In the genomic region with DNA sequence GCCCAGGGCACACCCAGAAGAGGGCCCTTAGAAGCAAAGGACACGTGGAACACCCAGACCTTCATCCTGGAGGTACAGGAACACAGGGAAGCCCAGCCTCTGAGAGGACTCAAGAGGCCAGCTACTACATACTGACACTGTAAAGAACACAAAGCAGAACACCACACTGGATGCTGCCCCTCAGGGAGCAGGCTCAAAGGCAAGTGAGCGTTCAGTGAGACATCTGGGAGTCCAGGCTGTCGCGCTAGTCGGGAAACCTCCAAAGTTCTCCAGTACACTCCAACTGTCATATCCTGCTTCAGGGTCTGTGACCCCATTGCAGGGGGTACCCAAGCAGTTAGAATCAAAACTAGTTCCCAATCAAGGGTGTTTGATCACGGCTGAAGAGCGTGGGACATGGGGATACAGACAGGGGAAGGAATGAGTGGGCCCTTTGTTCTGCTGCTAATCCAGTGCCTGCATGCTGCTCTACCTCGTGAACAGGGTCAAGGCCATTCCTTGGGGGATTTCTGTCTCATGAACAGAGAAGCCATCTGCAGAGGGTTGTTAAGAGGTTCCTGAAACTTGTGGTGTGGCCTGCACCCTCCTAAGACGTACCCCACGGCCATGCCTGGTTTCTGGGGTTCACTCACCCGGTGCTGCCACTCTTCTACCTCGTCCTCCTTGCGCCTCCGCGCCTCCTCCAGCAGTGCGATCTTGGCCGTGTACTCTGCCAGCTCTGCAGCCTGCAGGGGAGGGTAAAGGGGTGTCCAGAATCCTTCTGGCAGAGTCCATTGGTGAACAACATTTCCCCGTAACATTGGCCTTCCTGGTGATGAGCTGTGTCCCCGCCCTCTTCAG, we compare ENCODE assay signal across 14 mouse cellular contexts. TPM values are rescaled to one million over a fixed set of nuclear protein-coding genes. Genes with fewer than 3 reads are reported as not detected.
DNase-seq lines count a peak whose midpoint lies in the region; ATAC-seq lines count a peak whose summit lies in the region.
"Had no signal": no experiment of that assay in that cellular context is flagged by ENCODE, and none has a peak within 500 bp of the region (broad histone marks: within the 10 kb centered on the region; RNA-seq: fewer than 3 reads in every experiment).

No protein-coding gene starts in this region.

- H3K27ac ChIP-seq in intestine, embryonic 14.5 days (ENCODE audit: low read depth), result no peak overlapping the region
- H3K27ac ChIP-seq in intestine, embryonic 16.5 days (ENCODE audit: low read length), result no peak overlapping the region
- H3K27ac ChIP-seq in embryonic facial prominence, embryonic 12.5 days, result peak overlapping the region; percentile 63; the same call in 1 of the 2 replicates
- H3K27ac ChIP-seq in hindbrain, embryonic 16.5 days (ENCODE audit: low read depth, low read length), result peak overlapping the region; percentile 44
- H3K27ac ChIP-seq: macrophage; neural tube, embryonic 12.5 days had no signal

- peak; percentile 49 for DNase-seq in intestine, embryonic 14.5 days (ENCODE audit: low spot score)
- peak; percentile 69 for DNase-seq in retina, postnatal 1 day
- DNase-seq in retina, embryonic 14.5 days (ENCODE audit: low spot score), result no peak
- DNase-seq in left cerebral cortex, adult 8-10 months (ENCODE audit: low spot score in 2 of 2), result no peak
- no peak for DNase-seq in gastrocnemius, postnatal 36 days
- DNase-seq: adrenal gland, postnatal 36 days; cerebellum, adult 11-12 months; kidney, adult 2 months had no signal

- no peaks in the 10 kb centered on the region for H3K27me3 ChIP-seq in intestine, embryonic 14.5 days (replicated peaks; ENCODE audit: control insufficient read depth, insufficient read depth, low read length)
- H3K27me3 ChIP-seq in intestine, embryonic 16.5 days (replicated peaks; ENCODE audit: control insufficient read depth, insufficient read depth, low read length), result no peaks in the 10 kb centered on the region
- no peaks in the 10 kb centered on the region for H3K27me3 ChIP-seq in embryonic facial prominence, embryonic 12.5 days
- H3K27me3 ChIP-seq in hindbrain, embryonic 16.5 days (replicated peaks; ENCODE audit: control insufficient read depth, insufficient read depth, low read length), result no peaks in the 10 kb centered on the region
- H3K27me3 ChIP-seq: neural tube, embryonic 12.5 days had no signal

- H3K4me3 ChIP-seq in intestine, embryonic 14.5 days (ENCODE audit: low read depth, low read length), result no peak overlapping the region
- H3K4me3 ChIP-seq in intestine, embryonic 16.5 days (ENCODE audit: low read length), result no peak overlapping the region
- no peak overlapping the region for H3K4me3 ChIP-seq in embryonic facial prominence, embryonic 12.5 days
- no peak overlapping the region for H3K4me3 ChIP-seq in hindbrain, embryonic 16.5 days (ENCODE audit: low read length)
- H3K4me3 ChIP-seq: neural tube, embryonic 12.5 days had no signal

- peaks cover 36% of the 10 kb centered on the region for H3K36me3 ChIP-seq in intestine, embryonic 14.5 days (ENCODE audit: control insufficient read depth, insufficient read depth, low read length)
- peaks cover 24% of the 10 kb centered on the region for H3K36me3 ChIP-seq in intestine, embryonic 16.5 days (ENCODE audit: control insufficient read depth, insufficient read depth, low read length)
- peaks cover 20% of the 10 kb centered on the region for H3K36me3 ChIP-seq in embryonic facial prominence, embryonic 12.5 days
- no peaks in the 10 kb centered on the region for H3K36me3 ChIP-seq in hindbrain, embryonic 16.5 days (ENCODE audit: control insufficient read depth, insufficient read depth, low read length)

- no peaks in the 10 kb centered on the region for H3K9me3 ChIP-seq in intestine, embryonic 14.5 days (ENCODE audit: control insufficient read depth, low read length)
- no peaks in the 10 kb centered on the region for H3K9me3 ChIP-seq in intestine, embryonic 16.5 days (ENCODE audit: control insufficient read depth, low read length)
- H3K9me3 ChIP-seq in embryonic facial prominence, embryonic 12.5 days, result no peaks in the 10 kb centered on the region
- no peaks in the 10 kb centered on the region for H3K9me3 ChIP-seq in hindbrain, embryonic 16.5 days (ENCODE audit: control insufficient read depth, low read length)
- H3K9me3 ChIP-seq: neural tube, embryonic 12.5 days had no signal

- ATAC-seq in intestine, embryonic 14.5 days (replicated peaks; ENCODE audit: low FRiP score, low TSS enrichment, low read depth), result no peak
- no peak for ATAC-seq in intestine, embryonic 16.5 days
- ATAC-seq in embryonic facial prominence, embryonic 12.5 days (ENCODE audit: insufficient number of reproducible peaks, insufficient read depth, low FRiP score, low TSS enrichment), result no peak
- no peak for ATAC-seq in hindbrain, embryonic 16.5 days

- H3K9ac ChIP-seq in intestine, embryonic 14.5 days (ENCODE audit: low read length), result no peak overlapping the region
- no peak overlapping the region for H3K9ac ChIP-seq in intestine, embryonic 16.5 days (ENCODE audit: low read depth, low read length)
- H3K9ac ChIP-seq in embryonic facial prominence, embryonic 12.5 days, result no peak overlapping the region
- no peak overlapping the region for H3K9ac ChIP-seq in hindbrain, embryonic 16.5 days (ENCODE audit: low read depth, low read length)
- H3K9ac ChIP-seq: neural tube, embryonic 12.5 days had no signal

- intact Hi-C loops in gastrocnemius, postnatal 36 days (cut with DNase I), result no loop called here

- WGBS in intestine, embryonic 14.5 days, result 84% methylated on average over 19 of the region's 19 CpGs
- WGBS in intestine, embryonic 16.5 days, result 82% methylated on average over 19 of the region's 19 CpGs
- WGBS in embryonic facial prominence, embryonic 12.5 days, result 72% methylated on average over 19 of the region's 19 CpGs
- 76% methylated on average over 19 of the region's 19 CpGs for WGBS in hindbrain, embryonic 16.5 days

- H3K4me1 ChIP-seq in intestine, embryonic 14.5 days (replicated peaks; ENCODE audit: control insufficient read depth, insufficient read depth, low read length), result peaks cover 20% of the 10 kb centered on the region
- H3K4me1 ChIP-seq in intestine, embryonic 16.5 days (ENCODE audit: control insufficient read depth, insufficient read depth, low read length), result peaks cover 33% of the 10 kb centered on the region
- H3K4me1 ChIP-seq in embryonic facial prominence, embryonic 12.5 days, result peaks cover 26% of the 10 kb centered on the region
- peaks cover 11% of the 10 kb centered on the region for H3K4me1 ChIP-seq in hindbrain, embryonic 16.5 days (ENCODE audit: control insufficient read depth, insufficient read depth, low read depth, low read length)

- no peak overlapping the region for H3K4me2 ChIP-seq in intestine, embryonic 14.5 days (ENCODE audit: low read length)
- no peak overlapping the region for H3K4me2 ChIP-seq in intestine, embryonic 16.5 days (ENCODE audit: low read depth, low read length)
- H3K4me2 ChIP-seq in embryonic facial prominence, embryonic 12.5 days (replicated peaks), result no peak overlapping the region
- no peak overlapping the region for H3K4me2 ChIP-seq in hindbrain, embryonic 16.5 days (ENCODE audit: low read length)
- H3K4me2 ChIP-seq: liver, embryonic 11.5 days; neural tube, embryonic 12.5 days had no signal

RNA-seq across cellular contexts. Expression of a gene that starts 42.0 kb away (rescaled TPM):
- polyA plus RNA-seq in intestine, embryonic 14.5 days (2014; fragmentation: Nextera tagmentation; extraction: Ambion mirVana), result 159 and 176 TPM in 2 replicates
- polyA plus RNA-seq in intestine, embryonic 16.5 days (2015; fragmentation: Nextera tagmentation; extraction: Ambion mirVana), result 281 and 319 TPM in 2 replicates
- 48.6 and 52.2 TPM in 2 replicates for polyA plus RNA-seq in embryonic facial prominence, embryonic 12.5 days (2016; fragmentation: Nextera tagmentation; extraction: Ambion mirVana)
- 69.9 and 73.3 TPM in 2 replicates for polyA plus RNA-seq in hindbrain, embryonic 16.5 days (2015; fragmentation: Nextera tagmentation; extraction: Ambion mirVana)
- 10 to 100 TPM; 37.9 to 48.8 (median 40.2) TPM for total RNA-seq in left cerebral cortex, adult 8-10 months (2022)
- 1 to 10 TPM; 2.1 to 2.5 TPM for total RNA-seq in gastrocnemius, postnatal 36 days (2021)

Comparison
In these comparisons a context has a peak if more than half of its experiments do, and no peak if none do; other contexts are left out.
1. DNase-seq: peak in intestine, embryonic 14.5 days (single experiment) and retina, postnatal 1 day (single experiment); none in retina, embryonic 14.5 days (single experiment), left cerebral cortex, adult 8-10 months (0 of 2) and gastrocnemius, postnatal 36 days (0 of 2).
2. H3K27ac ChIP-seq: peak in embryonic facial prominence, embryonic 12.5 days (single experiment) and hindbrain, embryonic 16.5 days (single experiment); none in intestine, embryonic 14.5 days (single experiment) and intestine, embryonic 16.5 days (single experiment).